Mouse (Mus musculus): ENCODE measurements around the gene Astn2. TPM values are rescaled to one million over a fixed set of nuclear protein-coding genes. Genes with fewer than 3 reads are reported as not detected.

Gene Astn2
- polyA plus RNA-seq, 1 experiment: 0.65 TPM

- H3K27me3 ChIP-seq (ENCODE audit: control insufficient read depth, insufficient read depth, low read length): no peaks in the 10 kb centered on the region
- H3K4me1 ChIP-seq (replicated peaks; ENCODE audit: control insufficient read depth, insufficient read depth, low read length): no peaks in the 10 kb centered on the region
- H3K4me3 ChIP-seq (ENCODE audit: control insufficient read depth, insufficient read depth, low read length): no peak overlapping the region
- H3K36me3 ChIP-seq (ENCODE audit: control insufficient read depth, insufficient read depth, low read length): no peaks in the 10 kb centered on the region
- TF ChIP-seq POLR2A (IDR thresholded peaks at IDR 0.05; ENCODE audit: control insufficient read depth, extremely low read depth, insufficient read depth, low read length, poor library complexity): no peak
- no peak for TF ChIP-seq CTCF (IDR thresholded peaks at IDR 0.05; ENCODE audit: borderline replicate concordance, control insufficient read depth, extremely low read depth, insufficient read depth, low read length, poor library complexity)
- H3K27ac ChIP-seq (ENCODE audit: control insufficient read depth, insufficient read depth, low read length): no peak overlapping the region
- DNase-seq: no peak
These were observed 119.4 kb downstream of the Astn2 start for GRCm38 (mm10) chr4:66285034-66285433.

DNA sequence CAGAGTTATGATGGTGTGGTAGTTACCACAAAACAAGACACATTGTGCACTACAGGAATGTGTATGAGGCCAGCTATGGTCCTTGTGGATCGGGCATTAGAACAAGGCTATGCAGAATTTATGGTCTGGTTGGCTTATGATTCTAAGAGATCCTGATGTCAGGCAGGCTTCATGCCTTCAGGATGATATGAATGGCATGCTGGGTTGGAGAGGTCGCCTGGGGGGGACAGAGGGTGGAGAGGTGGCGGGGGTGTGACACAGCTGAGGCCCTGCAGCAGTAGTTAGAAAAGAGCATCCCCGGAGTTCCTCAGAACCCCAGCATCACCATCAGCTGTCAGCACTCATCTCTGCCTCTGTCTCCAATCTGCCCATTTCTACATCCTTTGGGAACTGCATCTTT, 128.3 kb downstream of the Astn2 start:
- TF ChIP-seq POLR2A (IDR thresholded peaks at IDR 0.05; ENCODE audit: control insufficient read depth, extremely low read depth, insufficient read depth, low read length, poor library complexity) (no peak), CTCF (IDR thresholded peaks at IDR 0.05; ENCODE audit: borderline replicate concordance, control insufficient read depth, extremely low read depth, insufficient read depth, low read length, poor library complexity) (no peak)
- Histone ChIP-seq H3K27ac (ENCODE audit: control insufficient read depth, insufficient read depth, low read length) (no peak overlapping the region), H3K36me3 (ENCODE audit: control insufficient read depth, insufficient read depth, low read length) (no peaks in the 10 kb centered on the region), H3K27me3 (ENCODE audit: control insufficient read depth, insufficient read depth, low read length) (no peaks in the 10 kb centered on the region), H3K4me1 (replicated peaks; ENCODE audit: control insufficient read depth, insufficient read depth, low read length) (no peaks in the 10 kb centered on the region), H3K4me3 (ENCODE audit: control insufficient read depth, insufficient read depth, low read length) (no peak overlapping the region)
- DNase-seq: no peak
- 83% methylated on average over 4 of the region's 4 CpGs for WGBS

- H3K27me3 ChIP-seq (ENCODE audit: control insufficient read depth, insufficient read depth, low read length): no peaks in the 10 kb centered on the region
- TF ChIP-seq POLR2A (IDR thresholded peaks at IDR 0.05; ENCODE audit: control insufficient read depth, extremely low read depth, insufficient read depth, low read length, poor library complexity): no peak
- no peak for TF ChIP-seq CTCF (IDR thresholded peaks at IDR 0.05; ENCODE audit: borderline replicate concordance, control insufficient read depth, extremely low read depth, insufficient read depth, low read length, poor library complexity)
- no peaks in the 10 kb centered on the region for H3K4me1 ChIP-seq (replicated peaks; ENCODE audit: control insufficient read depth, insufficient read depth, low read length)
- no peak for DNase-seq
- no peaks in the 10 kb centered on the region for H3K36me3 ChIP-seq (ENCODE audit: control insufficient read depth, insufficient read depth, low read length)
- WGBS: 91% methylated on average over 6 of the region's 6 CpGs
- H3K4me3 ChIP-seq (ENCODE audit: control insufficient read depth, insufficient read depth, low read length): no peak overlapping the region
- H3K27ac ChIP-seq (ENCODE audit: control insufficient read depth, insufficient read depth, low read length): no peak overlapping the region
These were observed 132.8 kb downstream of the Astn2 start for GRCm38 (mm10) chr4:66271550-66272117.

DNA sequence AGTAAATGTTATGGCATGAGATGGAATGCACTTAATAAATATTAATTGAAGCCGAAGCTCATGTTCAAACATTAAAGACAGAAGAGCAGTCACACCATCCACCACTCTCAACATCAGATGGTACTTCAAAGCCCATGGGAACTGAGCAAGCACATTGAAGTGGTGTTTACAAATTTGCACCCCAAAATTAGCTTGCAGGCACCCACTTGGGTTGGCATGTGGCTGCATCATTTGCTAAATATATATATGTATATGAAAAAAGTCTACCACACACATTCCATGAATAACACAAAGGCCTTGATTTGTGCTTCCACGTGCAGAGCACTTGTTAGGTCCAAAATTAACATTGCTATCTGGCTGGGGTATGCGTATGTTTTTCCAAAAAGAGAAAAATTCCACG, 140.4 kb downstream of the Astn2 start:
- Histone ChIP-seq H3K27me3 (ENCODE audit: control insufficient read depth, insufficient read depth, low read length) (no peaks in the 10 kb centered on the region), H3K4me1 (replicated peaks; ENCODE audit: control insufficient read depth, insufficient read depth, low read length) (no peaks in the 10 kb centered on the region), H3K27ac (ENCODE audit: control insufficient read depth, insufficient read depth, low read length) (no peak overlapping the region), H3K4me3 (ENCODE audit: control insufficient read depth, insufficient read depth, low read length) (no peak overlapping the region), H3K36me3 (ENCODE audit: control insufficient read depth, insufficient read depth, low read length) (no peaks in the 10 kb centered on the region)
- DNase-seq: no peak
- no peak for TF ChIP-seq CTCF (IDR thresholded peaks at IDR 0.05; ENCODE audit: borderline replicate concordance, control insufficient read depth, extremely low read depth, insufficient read depth, low read length, poor library complexity)
- TF ChIP-seq POLR2A (IDR thresholded peaks at IDR 0.05; ENCODE audit: control insufficient read depth, extremely low read depth, insufficient read depth, low read length, poor library complexity): no peak
- WGBS: 84% methylated on average over 4 of the region's 4 CpGs

- H3K4me1 ChIP-seq (replicated peaks; ENCODE audit: control insufficient read depth, insufficient read depth, low read length): no peaks in the 10 kb centered on the region
- TF ChIP-seq POLR2A (IDR thresholded peaks at IDR 0.05; ENCODE audit: control insufficient read depth, extremely low read depth, insufficient read depth, low read length, poor library complexity) (no peak), CTCF (IDR thresholded peaks at IDR 0.05; ENCODE audit: borderline replicate concordance, control insufficient read depth, extremely low read depth, insufficient read depth, low read length, poor library complexity) (no peak)
- H3K27me3 ChIP-seq (ENCODE audit: control insufficient read depth, insufficient read depth, low read length): no peaks in the 10 kb centered on the region
- 97% methylated on average over 3 of the region's 3 CpGs for WGBS
- no peak for DNase-seq
- no peak overlapping the region for H3K4me3 ChIP-seq (ENCODE audit: control insufficient read depth, insufficient read depth, low read length)
- no peak overlapping the region for H3K27ac ChIP-seq (ENCODE audit: control insufficient read depth, insufficient read depth, low read length)
- H3K36me3 ChIP-seq (ENCODE audit: control insufficient read depth, insufficient read depth, low read length): no peaks in the 10 kb centered on the region
These were observed 143.1 kb downstream of the Astn2 start for GRCm38 (mm10) chr4:66261276-66261675.

GRCm38 (mm10) chr4:66258905-66259304, 145.5 kb downstream of the Astn2 start:
- Histone ChIP-seq H3K27ac (ENCODE audit: control insufficient read depth, insufficient read depth, low read length) (no peak overlapping the region), H3K4me1 (replicated peaks; ENCODE audit: control insufficient read depth, insufficient read depth, low read length) (no peaks in the 10 kb centered on the region), H3K4me3 (ENCODE audit: control insufficient read depth, insufficient read depth, low read length) (no peak overlapping the region), H3K36me3 (ENCODE audit: control insufficient read depth, insufficient read depth, low read length) (no peaks in the 10 kb centered on the region), H3K27me3 (ENCODE audit: control insufficient read depth, insufficient read depth, low read length) (no peaks in the 10 kb centered on the region)
- TF ChIP-seq CTCF (IDR thresholded peaks at IDR 0.05; ENCODE audit: borderline replicate concordance, control insufficient read depth, extremely low read depth, insufficient read depth, low read length, poor library complexity): no peak
- no peak for TF ChIP-seq POLR2A (IDR thresholded peaks at IDR 0.05; ENCODE audit: control insufficient read depth, extremely low read depth, insufficient read depth, low read length, poor library complexity)
- no peak for DNase-seq
- WGBS: 91% methylated on average over 2 of the region's 2 CpGs
